Mouse (Mus musculus): ENCODE data around the gene Clba1. TPM values are rescaled to one million over a fixed set of nuclear protein-coding genes. Genes with fewer than 3 reads are reported as not detected.
A peak's percentile ranks its signal among the peaks of the same experiment; 100 is the strongest.

The Clba1 gene
- polyA plus RNA-seq, 1 experiment from 2014 or later = 3.6 TPM

DNA sequence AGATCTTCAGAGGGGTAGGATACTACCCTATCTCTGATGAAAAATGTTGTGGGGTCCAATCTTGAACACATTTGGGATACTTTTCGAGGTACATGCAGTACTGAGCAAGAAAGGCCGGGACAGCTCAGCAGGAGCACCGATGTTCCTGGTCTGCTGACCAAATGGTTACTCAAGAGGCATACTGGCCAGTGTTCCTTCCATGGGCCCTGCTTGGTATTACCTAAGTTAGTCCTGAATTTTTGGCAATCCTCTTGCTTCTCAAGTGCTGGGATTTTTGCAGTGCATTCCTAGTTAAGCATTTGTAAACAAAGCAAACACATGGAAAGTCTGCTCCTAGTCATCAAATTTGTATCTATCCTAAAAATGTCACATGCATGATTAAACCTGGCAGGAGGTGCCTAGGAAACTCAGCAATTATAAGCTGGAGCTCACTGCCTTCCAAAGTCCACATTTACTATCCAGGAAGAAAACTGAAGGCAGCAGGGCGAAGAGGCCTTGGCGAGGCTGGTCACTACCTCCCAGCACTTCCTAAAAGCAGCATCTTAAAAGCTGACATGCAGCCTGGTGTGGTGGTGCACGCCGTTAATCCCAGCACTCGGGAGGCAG, 10.4 kb downstream of the Clba1 start:
- no peak overlapping the region for H3K4me2 ChIP-seq (replicated peaks; ENCODE audit: low read depth)
- H3K36me3 ChIP-seq (ENCODE audit: control insufficient read depth, insufficient read depth) = peaks cover 34% of the 10 kb centered on the region
- ATAC-seq = peak; percentile 58
- WGBS = 64% methylated on average over 8 of the region's 8 CpGs
- no peak overlapping the region for H3K4me3 ChIP-seq (ENCODE audit: low read depth, low read length)
- no peaks in the 10 kb centered on the region for H3K27me3 ChIP-seq (replicated peaks; ENCODE audit: control insufficient read depth, insufficient read depth, low read length)
- H3K9me3 ChIP-seq (ENCODE audit: control insufficient read depth) = no peaks in the 10 kb centered on the region
- TF ChIP-seq CTCF (IDR thresholded peaks at IDR 0.05; ENCODE audit: low read depth) = no peak
- H3K27ac ChIP-seq (ENCODE audit: low read depth, low read length) = peak overlapping the region; percentile 41; the same call in 1 of the 2 replicates
- no peak overlapping the region; the same call in 1 of the 2 replicates for H3K9ac ChIP-seq (ENCODE audit: low read depth, low read length)
- H3K4me1 ChIP-seq (replicated peaks; ENCODE audit: control insufficient read depth, insufficient read depth, low read length) = no peaks in the 10 kb centered on the region; the same call in 1 of the 2 replicates

DNA sequence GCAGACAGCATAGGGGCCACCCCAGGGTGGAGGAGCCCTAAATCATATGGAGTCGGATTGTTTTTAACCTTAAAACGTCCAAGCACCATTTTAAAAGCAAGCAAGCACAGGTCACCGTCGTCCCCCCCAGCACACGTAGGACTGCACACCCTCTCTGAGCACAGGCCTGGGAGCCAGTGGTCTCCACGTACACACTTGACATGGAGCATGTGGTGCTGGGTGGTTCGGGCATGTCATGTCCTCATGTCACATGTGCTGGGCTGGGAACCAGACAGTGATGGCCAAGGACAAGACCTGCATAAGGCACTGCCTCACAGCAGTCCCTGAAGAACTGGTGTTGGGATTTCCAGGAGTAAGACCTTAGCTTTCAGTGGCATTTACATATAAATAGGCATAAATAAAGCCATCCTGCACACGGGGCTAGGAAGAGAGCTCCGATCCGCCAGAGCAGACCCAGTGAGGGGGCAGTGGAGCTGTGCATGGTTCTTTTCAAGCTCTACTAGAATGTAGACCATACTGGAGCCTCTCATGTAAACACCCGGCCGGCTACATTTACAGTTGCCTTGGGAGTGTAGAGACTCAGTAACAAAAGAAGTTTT, 11.8 kb downstream of the Clba1 start:
- WGBS = 72% methylated on average over 12 of the region's 12 CpGs
- no peak for ATAC-seq

DNA sequence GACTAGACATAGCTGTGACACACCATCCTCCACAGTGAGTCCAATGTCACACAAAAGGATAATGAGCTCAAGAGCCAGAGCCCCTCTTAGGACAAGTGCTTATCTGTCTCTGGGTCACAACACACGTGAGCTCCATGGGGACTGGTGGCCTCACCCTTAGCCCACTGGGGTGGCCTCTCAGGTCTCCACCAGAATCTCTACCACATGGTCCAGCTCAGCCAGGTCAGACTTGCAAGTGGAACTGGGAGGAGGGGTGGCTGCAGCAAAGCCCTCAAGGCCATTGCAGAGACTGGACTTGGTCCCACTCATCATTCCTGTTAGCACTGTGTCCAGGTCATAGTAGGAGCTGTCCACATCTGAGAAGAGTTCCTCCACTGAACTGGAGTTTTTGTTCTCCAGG, 12.5 kb downstream of the Clba1 start:
- Histone ChIP-seq H3K36me3 (ENCODE audit: control insufficient read depth, insufficient read depth) (peaks cover 41% of the 10 kb centered on the region), H3K9ac (ENCODE audit: low read depth, low read length) (no peak overlapping the region), H3K4me3 (ENCODE audit: low read depth, low read length) (no peak overlapping the region), H3K9me3 (ENCODE audit: control insufficient read depth) (no peaks in the 10 kb centered on the region), H3K4me1 (replicated peaks; ENCODE audit: control insufficient read depth, insufficient read depth, low read length) (no peaks in the 10 kb centered on the region; the same call in 1 of the 2 replicates), H3K27ac (ENCODE audit: low read depth, low read length) (peak overlapping the region; percentile 21; the same call in 1 of the 2 replicates), H3K27me3 (replicated peaks; ENCODE audit: control insufficient read depth, insufficient read depth, low read length) (no peaks in the 10 kb centered on the region), H3K4me2 (replicated peaks; ENCODE audit: low read depth) (no peak overlapping the region)
- no peak for ATAC-seq
- 18% methylated on average over 1 of the region's 1 CpGs for WGBS
- no peak for TF ChIP-seq CTCF (IDR thresholded peaks at IDR 0.05; ENCODE audit: low read depth)

More for the DNA sequence above, 11.8 kb downstream of the Clba1 start:
- Histone ChIP-seq H3K4me1 (replicated peaks; ENCODE audit: control insufficient read depth, insufficient read depth, low read length) (no peaks in the 10 kb centered on the region; the same call in 1 of the 2 replicates), H3K27me3 (replicated peaks; ENCODE audit: control insufficient read depth, insufficient read depth, low read length) (no peaks in the 10 kb centered on the region), H3K27ac (ENCODE audit: low read depth, low read length) (peak overlapping the region; percentile 41; the same call in 1 of the 2 replicates), H3K9me3 (ENCODE audit: control insufficient read depth) (no peaks in the 10 kb centered on the region), H3K4me3 (ENCODE audit: low read depth, low read length) (no peak overlapping the region), H3K36me3 (ENCODE audit: control insufficient read depth, insufficient read depth) (peaks cover 41% of the 10 kb centered on the region), H3K4me2 (replicated peaks; ENCODE audit: low read depth) (no peak overlapping the region), H3K9ac (ENCODE audit: low read depth, low read length) (no peak overlapping the region)
- TF ChIP-seq CTCF (IDR thresholded peaks at IDR 0.05; ENCODE audit: low read depth) = no peak

DNA sequence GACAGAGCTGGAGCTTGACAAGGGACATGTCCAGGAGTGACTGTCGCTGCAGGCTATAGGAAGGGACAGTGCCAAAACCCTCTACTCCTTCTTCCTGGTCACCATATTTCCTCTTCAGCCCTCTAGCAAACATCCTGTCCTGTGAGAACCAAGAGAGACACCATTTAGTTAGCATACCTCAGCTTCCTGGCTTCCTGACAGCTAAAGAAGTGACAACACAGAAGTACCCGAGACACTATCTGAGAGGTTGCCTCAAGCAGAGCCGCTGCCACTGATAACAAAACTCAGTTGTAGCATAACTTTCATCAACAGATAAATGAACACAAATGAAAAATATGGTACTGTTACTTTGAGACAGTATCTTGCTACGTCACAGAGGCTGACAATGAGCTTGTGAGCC, 13.2 kb downstream of the Clba1 start:
- no peaks in the 10 kb centered on the region for H3K9me3 ChIP-seq (ENCODE audit: control insufficient read depth)
- H3K27me3 ChIP-seq (replicated peaks; ENCODE audit: control insufficient read depth, insufficient read depth, low read length) = no peaks in the 10 kb centered on the region
- no peak for ATAC-seq
- H3K27ac ChIP-seq (ENCODE audit: low read depth, low read length) = peak overlapping the region; percentile 21; the same call in 1 of the 2 replicates
- no peak overlapping the region for H3K9ac ChIP-seq (ENCODE audit: low read depth, low read length)
- WGBS = 59% methylated on average over 4 of the region's 4 CpGs
- H3K36me3 ChIP-seq (ENCODE audit: control insufficient read depth, insufficient read depth) = peaks cover 41% of the 10 kb centered on the region
- TF ChIP-seq CTCF (IDR thresholded peaks at IDR 0.05; ENCODE audit: low read depth) = no peak
- H3K4me2 ChIP-seq (replicated peaks; ENCODE audit: low read depth) = no peak overlapping the region
- H3K4me3 ChIP-seq (ENCODE audit: low read depth, low read length) = no peak overlapping the region
- no peaks in the 10 kb centered on the region; the same call in 1 of the 2 replicates for H3K4me1 ChIP-seq (replicated peaks; ENCODE audit: control insufficient read depth, insufficient read depth, low read length)

DNA sequence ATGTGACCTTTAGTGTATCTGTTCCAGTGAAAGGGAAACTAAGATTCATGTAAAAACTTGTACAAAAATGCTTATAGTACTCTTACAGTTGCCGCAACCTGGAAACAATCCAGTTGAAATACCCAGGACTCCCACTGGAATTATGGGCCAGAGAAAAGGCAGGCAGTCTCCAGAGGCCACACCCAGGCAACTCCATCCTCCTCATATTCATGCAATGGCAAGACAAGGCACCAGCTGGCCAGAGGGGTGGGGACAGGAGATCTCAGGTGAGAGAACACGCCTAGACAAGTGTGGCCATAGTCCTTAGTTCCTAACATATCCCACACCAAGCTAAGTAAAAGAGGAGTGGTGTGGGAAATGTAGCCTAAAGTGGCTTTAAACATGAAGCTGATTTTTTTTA, 13.9 kb downstream of the Clba1 start:
- Histone ChIP-seq H3K9ac (ENCODE audit: low read depth, low read length) (no peak overlapping the region), H3K4me1 (replicated peaks; ENCODE audit: control insufficient read depth, insufficient read depth, low read length) (no peaks in the 10 kb centered on the region; the same call in none of the 2 replicates), H3K27me3 (replicated peaks; ENCODE audit: control insufficient read depth, insufficient read depth, low read length) (no peaks in the 10 kb centered on the region), H3K4me2 (replicated peaks; ENCODE audit: low read depth) (no peak overlapping the region), H3K9me3 (ENCODE audit: control insufficient read depth) (no peaks in the 10 kb centered on the region), H3K27ac (ENCODE audit: low read depth, low read length) (no peak overlapping the region), H3K4me3 (ENCODE audit: low read depth, low read length) (no peak overlapping the region), H3K36me3 (ENCODE audit: control insufficient read depth, insufficient read depth) (peaks cover 41% of the 10 kb centered on the region)
- TF ChIP-seq CTCF (IDR thresholded peaks at IDR 0.05; ENCODE audit: low read depth) = no peak
- WGBS = 47% methylated on average over 2 of the region's 2 CpGs
- no peak for ATAC-seq

DNA sequence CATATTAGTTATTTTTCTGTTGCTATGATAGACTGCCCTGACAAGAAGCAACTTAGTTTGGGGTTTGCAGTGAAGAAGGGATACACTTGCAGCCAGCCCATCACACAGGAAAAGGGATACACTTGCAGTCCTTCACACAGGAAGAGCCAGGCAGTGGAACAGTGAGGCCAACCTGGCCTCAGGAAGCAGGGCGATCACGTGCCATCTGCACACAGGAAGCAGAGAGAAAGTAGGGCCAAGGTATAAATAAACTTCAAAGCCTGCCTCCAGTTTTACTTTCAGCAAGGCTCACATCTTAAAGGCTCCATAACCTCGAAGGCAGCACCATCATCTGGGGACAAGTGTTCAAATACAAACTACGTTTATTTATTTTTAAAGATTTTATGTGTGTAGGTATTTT, 14.5 kb downstream of the Clba1 start:
- H3K27me3 ChIP-seq (replicated peaks; ENCODE audit: control insufficient read depth, insufficient read depth, low read length) = no peaks in the 10 kb centered on the region
- ATAC-seq = no peak
- 51% methylated on average over 4 of the region's 4 CpGs for WGBS
- H3K4me1 ChIP-seq (replicated peaks; ENCODE audit: control insufficient read depth, insufficient read depth, low read length) = no peaks in the 10 kb centered on the region; the same call in none of the 2 replicates
- H3K36me3 ChIP-seq (ENCODE audit: control insufficient read depth, insufficient read depth) = peaks cover 38% of the 10 kb centered on the region
- no peaks in the 10 kb centered on the region for H3K9me3 ChIP-seq (ENCODE audit: control insufficient read depth)
- no peak overlapping the region for H3K9ac ChIP-seq (ENCODE audit: low read depth, low read length)
- TF ChIP-seq CTCF (IDR thresholded peaks at IDR 0.05; ENCODE audit: low read depth) = no peak
- no peak overlapping the region for H3K4me3 ChIP-seq (ENCODE audit: low read depth, low read length)
- 0 out of 2 replicates have a peak overlapping the region, but pooled peaks have one; percentile 21 for H3K27ac ChIP-seq (ENCODE audit: low read depth, low read length)
- no peak overlapping the region for H3K4me2 ChIP-seq (replicated peaks; ENCODE audit: low read depth)

Measured in intestine, postnatal 0 days (tissue).